Mouse (Mus musculus) right cerebral cortex, postnatal 25 days (tissue): ENCODE results near the gene Ccnk.
A peak's percentile ranks its signal among the peaks of the same experiment; 100 is the strongest.

Experiments used
- DNase-seq: peaks from one replicate; pipeline ENCODE4 v3.0.0; 2022

Gene Ccnk

GRCm38 (mm10) chr12:108193878-108194277 lies 14.5 kb downstream of the Ccnk start:
- no peak for DNase-seq

GRCm38 (mm10) chr12:108195761-108196160 lies 16.4 kb downstream of the Ccnk start:
- no peak for DNase-seq

- DNase-seq: no peak
These were observed 19.1 kb downstream of the Ccnk start for GRCm38 (mm10) chr12:108198447-108198846.

- no peak for DNase-seq
These were observed 20.7 kb downstream of the Ccnk start for GRCm38 (mm10) chr12:108200094-108200493.

- DNase-seq: no peak
These were observed 24.5 kb downstream of the Ccnk start for GRCm38 (mm10) chr12:108203895-108204294.

- DNase-seq: no peak
These were observed 25.6 kb downstream of the Ccnk start for GRCm38 (mm10) chr12:108204978-108205377.

GRCm38 (mm10) chr12:108206641-108207040 lies 27.3 kb downstream of the Ccnk start:
- DNase-seq: peak; percentile 57

- DNase-seq: no peak
These were observed 28.8 kb downstream of the Ccnk start for GRCm38 (mm10) chr12:108208216-108208615.

- DNase-seq: peak; percentile 62
These were observed 29.5 kb downstream of the Ccnk start for GRCm38 (mm10) chr12:108208726-108209438.

GRCm38 (mm10) chr12:108210623-108211022 lies 31.2 kb downstream of the Ccnk start:
- DNase-seq: no peak

GRCm38 (mm10) chr12:108212071-108212470 lies 32.7 kb downstream of the Ccnk start:
- no peak for DNase-seq

GRCm38 (mm10) chr12:108212476-108212875 lies 33.1 kb downstream of the Ccnk start:
- no peak for DNase-seq

GRCm38 (mm10) chr12:108213090-108214041 lies 34.0 kb downstream of the Ccnk start:
- DNase-seq: no peak

- no peak for DNase-seq
These were observed 35.7 kb downstream of the Ccnk start for GRCm38 (mm10) chr12:108215090-108215489.

- DNase-seq: no peak
These were observed 37.4 kb downstream of the Ccnk start for GRCm38 (mm10) chr12:108216611-108217370.

- DNase-seq: peak; percentile 48
These were observed 38.2 kb downstream of the Ccnk start for GRCm38 (mm10) chr12:108217572-108217971.

GRCm38 (mm10) chr12:108219163-108219562 lies 39.8 kb downstream of the Ccnk start:
- peak; percentile 21 for DNase-seq

GRCm38 (mm10) chr12:108219825-108220616 lies 40.6 kb downstream of the Ccnk start:
- no peak for DNase-seq

GRCm38 (mm10) chr12:108220621-108221020 lies 41.2 kb downstream of the Ccnk start:
- no peak for DNase-seq

- no peak for DNase-seq
These were observed 41.8 kb downstream of the Ccnk start for GRCm38 (mm10) chr12:108221206-108221605.

- no peak for DNase-seq
These were observed 42.3 kb downstream of the Ccnk start for GRCm38 (mm10) chr12:108221712-108222111.

GRCm38 (mm10) chr12:108223357-108223756 lies 44.0 kb downstream of the Ccnk start:
- no peak for DNase-seq
